In the genomic region with DNA sequence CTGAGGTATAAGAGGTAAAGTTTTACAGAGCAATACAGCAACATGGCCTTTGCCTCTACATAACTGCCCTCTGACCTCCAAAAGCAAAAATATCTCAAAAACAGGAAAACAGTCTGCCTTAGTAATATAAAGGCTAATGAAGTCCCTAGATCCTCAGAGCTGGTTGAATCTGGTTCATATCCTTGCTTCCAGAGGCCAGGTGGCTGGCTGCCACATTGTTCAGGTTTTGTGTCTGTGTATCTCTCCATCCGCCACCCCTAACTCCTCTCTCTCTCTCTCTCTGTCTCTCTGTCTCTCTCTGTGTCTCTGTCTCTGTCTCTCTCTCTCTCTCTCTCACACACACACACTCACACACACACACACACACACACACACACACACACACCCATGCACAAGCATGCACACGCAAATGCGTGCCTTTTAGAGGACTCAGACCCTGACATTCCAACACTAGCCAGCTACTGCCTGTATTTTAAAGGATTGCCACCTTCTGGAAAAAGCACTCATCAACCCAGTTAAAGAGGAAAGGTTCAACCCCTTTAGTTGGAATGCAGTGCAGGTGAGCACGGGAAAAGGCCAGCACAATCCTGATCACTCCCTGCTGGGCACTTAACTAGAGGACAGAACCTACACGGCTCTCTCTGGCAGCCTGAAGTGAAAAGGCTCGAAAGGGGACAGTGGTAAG, we compare ENCODE assay signal across 29 mouse cellular contexts.
DNase-seq lines count a peak whose midpoint lies in the region; ATAC-seq and TF ChIP-seq lines count a peak whose summit lies in the region.
"Had no signal": no experiment of that assay in that cellular context is flagged by ENCODE, and none has a peak within 500 bp of the region (broad histone marks: within the 10 kb centered on the region; RNA-seq: fewer than 3 reads in every experiment).

No protein-coding gene starts in this region.

- H3K4me1 ChIP-seq in ES-Bruce4 (ENCODE audit: control insufficient read depth, insufficient read depth, low read length) = peaks cover 3% of the 10 kb centered on the region
- H3K4me1 ChIP-seq in intestine, postnatal 0 days (replicated peaks; ENCODE audit: control insufficient read depth, insufficient read depth, low read length) = peaks cover 5% of the 10 kb centered on the region; the same call in 1 of the 2 replicates
- H3K4me1 ChIP-seq: embryonic facial prominence, embryonic 12.5 days; hindbrain, embryonic 10.5 days; midbrain, embryonic 15.5 days had no signal

- H3K4me2 ChIP-seq in intestine, postnatal 0 days (replicated peaks; ENCODE audit: low read depth) = no peak overlapping the region; the same call in 1 of the 2 replicates
- H3K4me2 ChIP-seq: embryonic facial prominence, embryonic 12.5 days; forebrain, embryonic 12.5 days; heart, embryonic 11.5 days; limb, embryonic 12.5 days; liver, embryonic 11.5 days; midbrain, embryonic 15.5 days had no signal

- no peak for TF ChIP-seq CTCF in ES-Bruce4 (IDR thresholded peaks at IDR 0.05; ENCODE audit: low read depth, low read length)
- no peak for TF ChIP-seq CTCF in intestine, postnatal 0 days (IDR thresholded peaks at IDR 0.05; ENCODE audit: low read depth)

- WGBS in intestine, postnatal 0 days = 59% methylated on average over 6 of the region's 6 CpGs

- H3K9ac ChIP-seq in ES-Bruce4 (ENCODE audit: low read depth, poor library complexity, severe bottlenecking) = peak overlapping the region; percentile 36; the same call in 1 of the 2 replicates
- H3K9ac ChIP-seq in intestine, postnatal 0 days (ENCODE audit: low read depth, low read length) = no peak overlapping the region
- H3K9ac ChIP-seq: embryonic facial prominence, embryonic 12.5 days; forebrain, embryonic 12.5 days; limb, embryonic 12.5 days; liver, postnatal 0 days; midbrain, embryonic 15.5 days had no signal

- peak; percentile 55 for DNase-seq in kidney, adult 18-20 months
- DNase-seq in kidney, postnatal 4 days = no peak
- peak; percentile 66 for DNase-seq in R1 (ENCODE audit: low read depth, low spot score)
- DNase-seq in adrenal gland, postnatal 10 days = no peak
- DNase-seq in urinary bladder, postnatal 36 days (ENCODE audit: low spot score in 2 of 2) = no peak
- DNase-seq: adrenal gland, adult 8-10 months; B cell, adult 2 months; cerebellum, adult 2 months; cerebellum, postnatal 25 days; layer of hippocampus, postnatal 36 days; liver, postnatal 0 days; lung, postnatal 36 days; right cerebral cortex, adult 18-20 months; right cerebral cortex, postnatal 4 days; thymus, adult 2 months had no signal

- peak overlapping the region; percentile 96 for H3K27ac ChIP-seq in ES-Bruce4 (ENCODE audit: insufficient read depth, low read length)
- no peak overlapping the region for H3K27ac ChIP-seq in intestine, postnatal 0 days (ENCODE audit: low read depth, low read length)
- H3K27ac ChIP-seq: embryonic facial prominence, embryonic 12.5 days; forebrain, embryonic 12.5 days; hindbrain, embryonic 10.5 days; kidney, postnatal 0 days; limb, embryonic 12.5 days; midbrain, embryonic 15.5 days had no signal

- 0 out of 2 replicates have a peak, but pooled peaks have one; percentile 69 for TF ChIP-seq EP300 in ES-Bruce4 (IDR thresholded peaks at IDR 0.05; ENCODE audit: insufficient read depth, low read depth, low read length)

- H3K36me3 ChIP-seq in ES-Bruce4 (ENCODE audit: control insufficient read depth, insufficient read depth, low read length, poor library complexity, severe bottlenecking) = no peaks in the 10 kb centered on the region
- no peaks in the 10 kb centered on the region for H3K36me3 ChIP-seq in intestine, postnatal 0 days (ENCODE audit: control insufficient read depth, insufficient read depth)
- H3K36me3 ChIP-seq: embryonic facial prominence, embryonic 12.5 days; forebrain, embryonic 12.5 days; hindbrain, embryonic 10.5 days; limb, embryonic 12.5 days; midbrain, embryonic 15.5 days had no signal

- H3K27me3 ChIP-seq in ES-Bruce4 (ENCODE audit: control insufficient read depth, insufficient read depth, low read length, poor library complexity, severe bottlenecking) = no peaks in the 10 kb centered on the region
- no peaks in the 10 kb centered on the region for H3K27me3 ChIP-seq in intestine, postnatal 0 days (replicated peaks; ENCODE audit: control insufficient read depth, insufficient read depth, low read length)
- H3K27me3 ChIP-seq: CH12.LX; embryonic facial prominence, embryonic 12.5 days; forebrain, embryonic 12.5 days; midbrain, embryonic 15.5 days had no signal

- no peak overlapping the region for H3K4me3 ChIP-seq in ES-Bruce4 (ENCODE audit: low read depth, low read length)
- no peak overlapping the region for H3K4me3 ChIP-seq in intestine, postnatal 0 days (ENCODE audit: low read depth, low read length)
- H3K4me3 ChIP-seq: embryonic facial prominence, embryonic 12.5 days; erythroblast, embryonic 14.5 days; forebrain, embryonic 12.5 days; hindbrain, embryonic 10.5 days; limb, embryonic 12.5 days; midbrain, embryonic 15.5 days had no signal

- no peaks in the 10 kb centered on the region for H3K9me3 ChIP-seq in ES-Bruce4 (replicated peaks; ENCODE audit: control insufficient read depth, insufficient read depth, low read length, poor library complexity, severe bottlenecking)
- H3K9me3 ChIP-seq in intestine, postnatal 0 days (ENCODE audit: control insufficient read depth) = no peaks in the 10 kb centered on the region
- H3K9me3 ChIP-seq: embryonic facial prominence, embryonic 12.5 days; forebrain, embryonic 12.5 days; hindbrain, embryonic 10.5 days; limb, embryonic 12.5 days; midbrain, embryonic 15.5 days had no signal

- TF ChIP-seq POLR2A in ES-Bruce4 (IDR thresholded peaks at IDR 0.05; ENCODE audit: insufficient read depth, low read length) = no peak

- ATAC-seq in intestine, postnatal 0 days = peak; percentile 16; the same call in 1 of the 2 replicates
- ATAC-seq in monocyte, adult 5-6 weeks (replicated peaks; ENCODE audit: insufficient number of reproducible peaks, low FRiP score, low TSS enrichment, poor library complexity, severe bottlenecking) = no peak
- ATAC-seq: hindbrain, embryonic 16.5 days; liver, postnatal 0 days; midbrain, embryonic 15.5 days had no signal

Comparison
In these comparisons a context has a peak if more than half of its experiments do, and no peak if none do; other contexts are left out.
1. DNase-seq: peak in kidney, adult 18-20 months (single experiment) and R1 (single experiment); none in kidney, postnatal 4 days (0 of 2), adrenal gland, postnatal 10 days (single experiment) and urinary bladder, postnatal 36 days (0 of 2).